Mouse (Mus musculus) thymus, adult 2 months (tissue): ENCODE measurements around the gene Spdye4c.

Experiments
- CTCF ChIP-seq: fragments of 200-500 bp; IDR thresholded peaks from 2 replicates; pipeline ENCODE4 v1.5.1; 2012; ENCODE audit warnings: mild to moderate bottlenecking, control low read depth, low read length, moderate library complexity, borderline replicate concordance; ENCODE audit not compliant: control insufficient read depth, poor library complexity, insufficient read depth; ENCODE audit errors: extremely low read depth
- POLR2A ChIP-seq: fragments of 200-500 bp; IDR thresholded peaks from 2 replicates; pipeline ENCODE4 v1.6.1; 2012; ENCODE audit warnings: mild to moderate bottlenecking, low read length, control low read depth, moderate library complexity; ENCODE audit not compliant: control insufficient read depth, poor library complexity, insufficient read depth; ENCODE audit errors: extremely low read depth

- TF ChIP-seq CTCF = no peak
- TF ChIP-seq POLR2A = no peak
Measured at GRCm38 (mm10) chr2:128613365-128613764, 22.4 kb downstream of the Spdye4c start.
